Mouse (Mus musculus) testis, postnatal 14 days (tissue): ENCODE results near the gene Tdrkh.

Experiments used
- DNase-seq: peaks from one replicate; pipeline ENCODE4 v3.0.0; 2021; ENCODE audit warnings: low spot score

The Tdrkh gene

GRCm38 (mm10) chr3:94389420-94389819 is 23.7 kb upstream of the Tdrkh start:
- no peak for DNase-seq

GRCm38 (mm10) chr3:94391001-94391400 is 22.1 kb upstream of the Tdrkh start:
- no peak for DNase-seq

- DNase-seq = no peak
Measured at GRCm38 (mm10) chr3:94392128-94392527, 20.9 kb upstream of the Tdrkh start.

GRCm38 (mm10) chr3:94393049-94393448 is 20.0 kb upstream of the Tdrkh start:
- DNase-seq = no peak

GRCm38 (mm10) chr3:94396336-94396735 is 16.7 kb upstream of the Tdrkh start:
- peak; percentile 36 for DNase-seq

GRCm38 (mm10) chr3:94396851-94397250 is 16.2 kb upstream of the Tdrkh start:
- no peak for DNase-seq

GRCm38 (mm10) chr3:94398217-94398616 is 14.9 kb upstream of the Tdrkh start, which contains the start of gene Lingo4:
Gene Lingo4 (plus strand): TSS chr3:94398517.
- no peak for DNase-seq

- DNase-seq = no peak
Measured at GRCm38 (mm10) chr3:94398943-94399481, 14.1 kb upstream of the Tdrkh start.

- DNase-seq = no peak
Measured at GRCm38 (mm10) chr3:94399663-94400310, 13.3 kb upstream of the Tdrkh start.

GRCm38 (mm10) chr3:94402451-94402850 is 10.6 kb upstream of the Tdrkh start:
- DNase-seq = no peak

- no peak for DNase-seq
Measured at GRCm38 (mm10) chr3:94404366-94405054, 8.6 kb upstream of the Tdrkh start.

- no peak for DNase-seq
Measured at GRCm38 (mm10) chr3:94405561-94405960, 7.5 kb upstream of the Tdrkh start.

GRCm38 (mm10) chr3:94412530-94412929 is 543 bp upstream of the Tdrkh start:
- DNase-seq = no peak

- no peak for DNase-seq
Measured at GRCm38 (mm10) chr3:94430980-94431379, 17.9 kb downstream of the Tdrkh start.

- DNase-seq = no peak
Measured at GRCm38 (mm10) chr3:94434305-94434704, 21.2 kb downstream of the Tdrkh start.

GRCm38 (mm10) chr3:94436420-94436819 is 23.3 kb downstream of the Tdrkh start:
- no peak for DNase-seq

- no peak for DNase-seq
Measured at GRCm38 (mm10) chr3:94441182-94441581, 28.1 kb downstream of the Tdrkh start.

GRCm38 (mm10) chr3:94442951-94443596 is 30.0 kb downstream of the Tdrkh start, which contains the start of gene Mrpl9:
Gene Mrpl9 (plus strand): TSS chr3:94443318.
- DNase-seq = peak; percentile 95

- DNase-seq = no peak
Measured at GRCm38 (mm10) chr3:94443597-94443964, 30.5 kb downstream of the Tdrkh start, which contains the start of gene Oaz3. Gene Oaz3 (minus strand): TSS chr3:94443915.

GRCm38 (mm10) chr3:94449377-94449776 is 36.3 kb downstream of the Tdrkh start:
- DNase-seq = no peak

GRCm38 (mm10) chr3:94456529-94457000 is 43.5 kb downstream of the Tdrkh start:
- peak; percentile 59 for DNase-seq

- DNase-seq = no peak
Measured at GRCm38 (mm10) chr3:94457055-94457454, 44.0 kb downstream of the Tdrkh start.

GRCm38 (mm10) chr3:94459834-94460233 is 46.8 kb downstream of the Tdrkh start:
- no peak for DNase-seq
